Mouse (Mus musculus): ENCODE measurements around the gene Cdh3.

GRCm38 (mm10) chr8:106526725-106527124 is 16.0 kb downstream of the Cdh3 start:
- TF ChIP-seq CTCF (IDR thresholded peaks at IDR 0.05; ENCODE audit: low read depth) (no peak), EP300 (IDR thresholded peaks at IDR 0.05; ENCODE audit: low read depth) (no peak)
